Mouse (Mus musculus): ENCODE measurements around the gene Mrps18a.

DNA sequence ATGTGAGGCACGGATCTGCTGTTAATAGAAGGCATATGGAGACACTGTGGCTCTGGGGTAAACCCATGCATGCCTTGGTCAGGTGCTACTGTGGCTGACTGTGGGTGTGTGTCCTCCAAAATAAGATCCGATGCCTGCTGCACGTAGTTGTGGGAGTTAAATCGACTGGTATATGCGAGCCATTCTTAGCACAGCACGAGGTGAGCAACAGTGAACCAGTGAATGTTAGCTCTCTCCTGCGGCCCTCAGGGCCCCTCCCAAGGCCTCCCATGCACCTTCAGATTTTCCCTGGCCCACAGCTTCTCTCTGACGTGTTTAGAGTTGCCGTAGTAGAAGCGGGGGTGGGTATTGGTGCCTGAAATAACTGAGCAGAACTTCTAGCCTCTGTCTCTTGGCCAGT lies 8.9 kb downstream of the Mrps18a start:
- TF ChIP-seq CTCF (IDR thresholded peaks at IDR 0.05; ENCODE audit: low read depth, low read length) = no peak
- no peak for TF ChIP-seq GATA1 (IDR thresholded peaks at IDR 0.05; ENCODE audit: borderline replicate concordance, low read length)
- TF ChIP-seq TAL1 (conservative IDR thresholded peaks at IDR 0.05; ENCODE audit: low read depth, low read length) = no peak
- TF ChIP-seq GATA2 (IDR thresholded peaks at IDR 0.05; ENCODE audit: borderline replicate concordance, low read depth, low read length) = no peak
- TF ChIP-seq POLR2AphosphoS5 (IDR thresholded peaks at IDR 0.05; ENCODE audit: insufficient replicate concordance, low read depth, low read length) = no peak

Measured in G1E (cell line).